Mouse (Mus musculus) thymus, postnatal 4 days (tissue): ENCODE results near the gene Trim11.
"Not testable (repeated sequence)": the region's sequence is repeated elsewhere in the genome, so short reads cannot be mapped to it uniquely, and the experiment has no call there.

Source experiments
- DNase-seq: peaks from one replicate; pipeline ENCODE4 v3.0.0; 2021

Gene Trim11

GRCm38 (mm10) chr11:58978027-58978705 is at the start of gene Trim11:
Trim11 (plus strand) TSS chr11:58978093.
- peak; percentile 79 for DNase-seq

- DNase-seq, result no peak
Observed at GRCm38 (mm10) chr11:58929055-58929454, 48.8 kb upstream of the Trim11 start.

GRCm38 (mm10) chr11:58929641-58930040 is 48.3 kb upstream of the Trim11 start:
- no peak for DNase-seq

- no peak for DNase-seq
Observed at GRCm38 (mm10) chr11:58930254-58930653, 47.6 kb upstream of the Trim11 start.

GRCm38 (mm10) chr11:58931576-58931975 is 46.3 kb upstream of the Trim11 start:
- DNase-seq, result peak; percentile 57

GRCm38 (mm10) chr11:58937909-58938308 is 40.0 kb upstream of the Trim11 start:
- DNase-seq, result peak; percentile 41

GRCm38 (mm10) chr11:58938322-58939087 is 39.4 kb upstream of the Trim11 start, which contains the start of gene Rnf187:
Rnf187 (minus strand) TSS chr11:58938916.
- DNase-seq, result peak; percentile 91

- no peak for DNase-seq
Observed at GRCm38 (mm10) chr11:58939088-58939439, 38.8 kb upstream of the Trim11 start.

- no peak for DNase-seq
Observed at GRCm38 (mm10) chr11:58944136-58944535, 33.8 kb upstream of the Trim11 start.

GRCm38 (mm10) chr11:58947306-58947705 is 30.6 kb upstream of the Trim11 start:
- DNase-seq, result no peak

GRCm38 (mm10) chr11:58947798-58948528 is 29.9 kb upstream of the Trim11 start:
- DNase-seq, result peak; percentile 78

- peak; percentile 82 for DNase-seq
Observed at GRCm38 (mm10) chr11:58948542-58949479, 29.1 kb upstream of the Trim11 start, which contains the start of gene Hist3h2ba. Hist3h2ba (plus strand) TSS chr11:58948920.

GRCm38 (mm10) chr11:58949480-58950431 is 28.1 kb upstream of the Trim11 start:
- peak; percentile 60 for DNase-seq

GRCm38 (mm10) chr11:58951210-58951609 is 26.7 kb upstream of the Trim11 start:
- DNase-seq, result no peak

- DNase-seq, result peak; percentile 67
Observed at GRCm38 (mm10) chr11:58953351-58954169, 24.3 kb upstream of the Trim11 start.

GRCm38 (mm10) chr11:58954170-58954419 is 23.8 kb upstream of the Trim11 start:
- not testable (repeated sequence) for DNase-seq

GRCm38 (mm10) chr11:58954420-58955142 is 23.3 kb upstream of the Trim11 start, which contains the start of the genes Hist3h2a and Trim17:
Hist3h2a (plus strand) TSS chr11:58954685.
Trim17 (plus strand) TSS chr11:58954685.
- peak; percentile 87 for DNase-seq

GRCm38 (mm10) chr11:58955143-58955867 is 22.6 kb upstream of the Trim11 start:
- peak; percentile 55 for DNase-seq

GRCm38 (mm10) chr11:58955868-58956257 is 22.0 kb upstream of the Trim11 start:
- DNase-seq, result no peak
